24 mouse cellular contexts compared by ENCODE assay signal in the genomic region with DNA sequence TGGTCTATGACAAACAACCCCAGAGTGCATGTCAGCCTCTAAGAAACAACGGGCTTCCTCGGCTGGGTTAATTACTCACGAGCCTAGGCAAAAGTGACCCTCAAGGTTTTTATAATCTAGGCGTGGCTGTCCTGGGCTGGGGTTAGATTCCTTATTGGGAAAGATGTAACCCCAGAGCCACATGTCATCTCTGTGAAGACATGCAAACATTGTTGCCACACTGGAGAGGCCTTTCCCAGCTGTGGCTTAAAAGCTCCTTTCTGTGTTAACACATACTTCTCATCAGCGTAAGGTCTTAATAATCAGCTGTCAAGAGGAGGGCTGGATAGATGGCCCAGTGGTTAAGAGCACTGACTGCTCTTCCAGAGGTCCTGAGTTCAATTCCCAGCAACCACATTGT. TPM values are rescaled to one million over a fixed set of nuclear protein-coding genes. Genes with fewer than 3 reads are reported as not detected.
"Had no signal": no experiment of that assay in that cellular context is flagged by ENCODE, and none has a peak within 500 bp of the region (broad histone marks: within the 10 kb centered on the region; RNA-seq: fewer than 3 reads in every experiment).

No protein-coding gene starts in this region.

- H3K4me1 ChIP-seq: heart, embryonic 10.5 days; heart, embryonic 12.5 days; hindbrain, embryonic 10.5 days; hindbrain, embryonic 12.5 days; intestine, embryonic 15.5 days; limb, embryonic 13.5 days; limb, embryonic 15.5 days had no signal

- ATAC-seq: hindbrain, embryonic 16.5 days; inflammation-experienced regulatory T-cells, adult 6 months; intestine, embryonic 15.5 days; intestine, postnatal 0 days had no signal

- H3K27me3 ChIP-seq: heart, embryonic 12.5 days; hindbrain, embryonic 12.5 days; intestine, embryonic 15.5 days; limb, embryonic 13.5 days; limb, embryonic 15.5 days had no signal

- H3K27ac ChIP-seq: heart, embryonic 10.5 days; hindbrain, embryonic 10.5 days; hindbrain, embryonic 12.5 days; hindbrain, embryonic 14.5 days; intestine, embryonic 15.5 days; layer of hippocampus, adult 2 months; limb, embryonic 13.5 days; limb, embryonic 15.5 days had no signal

- H3K4me2 ChIP-seq: heart, embryonic 12.5 days; hindbrain, embryonic 12.5 days; hindbrain, embryonic 14.5 days; intestine, embryonic 15.5 days; limb, embryonic 13.5 days; limb, embryonic 15.5 days had no signal

- DNase-seq: gastrocnemius, postnatal 14 days; gastrocnemius, postnatal 36 days; heart, adult 18-20 months; heart, postnatal 10 days; heart, postnatal 4 days; kidney, adult 18-20 months; kidney, adult 8-10 months; kidney, postnatal 10 days; kidney, postnatal 25 days; kidney, postnatal 4 days; layer of hippocampus, postnatal 36 days; left cerebral cortex, postnatal 4 days had no signal

- H3K4me3 ChIP-seq: heart, embryonic 10.5 days; heart, embryonic 12.5 days; hindbrain, embryonic 10.5 days; hindbrain, embryonic 12.5 days; intestine, embryonic 15.5 days; layer of hippocampus, adult 2 months; limb, embryonic 13.5 days; limb, embryonic 15.5 days had no signal

- H3K9ac ChIP-seq: heart, embryonic 12.5 days; hindbrain, embryonic 12.5 days; hindbrain, embryonic 14.5 days; intestine, embryonic 15.5 days; limb, embryonic 13.5 days; limb, embryonic 15.5 days had no signal

- H3K9me3 ChIP-seq: heart, embryonic 10.5 days; heart, embryonic 12.5 days; hindbrain, embryonic 10.5 days; hindbrain, embryonic 12.5 days; intestine, embryonic 15.5 days; limb, embryonic 13.5 days; limb, embryonic 15.5 days had no signal

RNA-seq across cellular contexts. Expression of a gene that starts 19.4 kb away (rescaled TPM):
- total RNA-seq: gastrocnemius, postnatal 36 days had no signal
